Mouse (Mus musculus): ENCODE measurements at regions not wholly inside any gene's neighbourhood (a gene's known extent, or its start where the extent isn't known, plus 50 kb on each side); places are given as distances from the start of the nearest gene placed in this dataset.

DNA sequence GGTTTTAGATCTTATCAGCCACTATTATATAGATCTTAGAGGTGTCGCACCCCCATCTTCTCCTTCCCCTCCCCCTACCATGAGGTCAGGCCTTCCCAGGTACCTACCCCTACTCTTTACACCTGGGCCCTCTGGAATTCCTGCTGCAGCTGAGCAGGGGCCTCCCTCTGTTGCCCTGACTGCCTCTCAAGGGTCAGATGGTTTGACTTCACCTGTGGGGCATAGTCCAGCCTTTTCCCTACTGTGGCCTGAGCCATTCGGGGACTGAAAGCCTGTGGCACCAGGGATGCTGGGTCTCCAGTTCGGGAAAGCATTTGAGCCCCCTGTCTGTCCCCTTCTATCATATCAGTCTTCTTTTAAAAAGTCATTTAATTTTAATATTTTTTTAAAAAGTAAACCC is 196.4 kb downstream of the Gadd45g start:
- no peaks in the 10 kb centered on the region for H3K9me3 ChIP-seq (ENCODE audit: control insufficient read depth, low read length)
- H3K9ac ChIP-seq, result no peak overlapping the region
- peaks cover 10% of the 10 kb centered on the region for H3K4me1 ChIP-seq (replicated peaks; ENCODE audit: control insufficient read depth, insufficient read depth, low read length)
- no peak overlapping the region for H3K4me2 ChIP-seq (replicated peaks)
- no peaks in the 10 kb centered on the region for H3K27me3 ChIP-seq (ENCODE audit: control insufficient read depth, insufficient read depth, low read length)
- DNase-seq (ENCODE audit: low spot score) (no peak), ATAC-seq (ENCODE audit: low FRiP score) (no peak)
- no peak overlapping the region for H3K27ac ChIP-seq
- no peak overlapping the region for H3K4me3 ChIP-seq (replicated peaks; ENCODE audit: low read length)
- WGBS, result 96% methylated on average over 3 of the region's 3 CpGs
- H3K36me3 ChIP-seq (replicated peaks; ENCODE audit: control insufficient read depth, insufficient read depth), result no peaks in the 10 kb centered on the region

DNA sequence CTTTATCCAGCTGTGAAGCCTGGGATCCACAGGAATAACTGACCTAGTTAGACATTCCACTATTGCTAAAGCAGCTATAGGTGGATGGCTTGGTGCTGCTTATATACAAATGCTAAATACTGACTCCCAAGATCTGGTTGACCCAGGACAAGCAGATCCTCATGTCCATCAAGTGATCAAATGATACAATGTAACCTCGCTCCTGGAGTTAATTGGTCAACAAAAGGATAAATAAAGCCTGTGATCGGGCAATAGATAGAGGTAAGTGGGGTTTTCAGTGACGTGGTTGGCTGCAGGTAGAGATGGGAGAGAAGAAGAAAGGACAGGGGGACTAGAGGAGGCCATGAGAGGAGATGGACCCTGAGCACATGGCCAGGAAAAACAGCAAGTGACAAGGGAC is 197.4 kb downstream of the Gadd45g start:
- Histone ChIP-seq H3K4me3 (replicated peaks; ENCODE audit: low read length) (no peak overlapping the region), H3K27ac (no peak overlapping the region), H3K4me1 (replicated peaks; ENCODE audit: control insufficient read depth, insufficient read depth, low read length) (peaks cover 10% of the 10 kb centered on the region), H3K36me3 (replicated peaks; ENCODE audit: control insufficient read depth, insufficient read depth) (no peaks in the 10 kb centered on the region), H3K9me3 (ENCODE audit: control insufficient read depth, low read length) (no peaks in the 10 kb centered on the region), H3K4me2 (replicated peaks) (no peak overlapping the region), H3K9ac (no peak overlapping the region), H3K27me3 (ENCODE audit: control insufficient read depth, insufficient read depth, low read length) (no peaks in the 10 kb centered on the region)
- 90% methylated on average over 3 of the region's 3 CpGs for WGBS
- no peak for ATAC-seq (ENCODE audit: low FRiP score)
- no peak for DNase-seq (ENCODE audit: low spot score)

DNA sequence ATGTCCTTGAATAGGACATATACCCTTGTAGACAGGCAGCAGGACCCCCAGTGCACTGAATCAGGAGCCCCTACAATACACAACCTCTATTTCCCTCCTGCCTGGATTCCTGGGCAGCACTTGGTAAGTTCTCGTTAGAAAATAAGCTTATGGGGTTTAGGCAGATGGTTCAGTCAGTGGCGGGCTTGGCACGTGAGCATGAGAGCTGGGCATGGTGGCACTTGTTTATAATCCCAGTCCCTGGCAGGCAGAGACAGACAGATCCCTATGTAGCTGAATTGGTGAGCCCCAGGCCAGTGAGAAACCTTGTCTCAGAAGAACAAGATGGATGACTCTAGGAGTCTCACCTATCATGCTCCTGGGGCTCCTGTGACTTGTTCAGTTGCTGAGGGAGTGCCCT is 198.9 kb downstream of the Gadd45g start:
- peaks cover 10% of the 10 kb centered on the region for H3K4me1 ChIP-seq (replicated peaks; ENCODE audit: control insufficient read depth, insufficient read depth, low read length)
- 81% methylated on average over 3 of the region's 3 CpGs for WGBS
- H3K4me3 ChIP-seq (replicated peaks; ENCODE audit: low read length), result no peak overlapping the region
- ATAC-seq (ENCODE audit: low FRiP score) (no peak), DNase-seq (ENCODE audit: low spot score) (no peak)
- H3K4me2 ChIP-seq (replicated peaks), result no peak overlapping the region
- 0 out of 2 replicates have a peak overlapping the region, but pooled peaks have one; percentile 1 for H3K27ac ChIP-seq
- H3K36me3 ChIP-seq (replicated peaks; ENCODE audit: control insufficient read depth, insufficient read depth), result no peaks in the 10 kb centered on the region
- H3K9ac ChIP-seq, result no peak overlapping the region
- H3K27me3 ChIP-seq (ENCODE audit: control insufficient read depth, insufficient read depth, low read length), result no peaks in the 10 kb centered on the region
- no peaks in the 10 kb centered on the region for H3K9me3 ChIP-seq (ENCODE audit: control insufficient read depth, low read length)

DNA sequence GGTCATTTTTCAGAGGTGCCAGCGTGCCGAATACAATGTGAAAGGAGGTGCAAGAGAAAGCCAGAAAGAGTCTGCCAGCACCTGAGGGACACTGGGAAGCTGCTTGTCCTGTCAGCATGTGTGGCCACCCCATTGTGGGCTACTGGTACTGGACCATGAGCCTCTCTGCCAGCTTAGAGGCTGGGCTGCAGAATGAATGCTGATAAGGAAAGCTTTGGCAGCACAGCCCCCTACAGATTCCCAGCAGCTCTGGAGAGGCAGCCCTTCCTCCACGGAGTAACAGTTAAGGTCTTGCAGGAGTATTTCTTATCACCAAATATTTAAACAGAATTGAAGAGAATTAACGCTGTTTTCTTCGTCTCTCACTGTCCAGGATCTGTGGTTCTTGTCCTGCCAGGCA is 199.5 kb downstream of the Gadd45g start:
- Histone ChIP-seq H3K9me3 (ENCODE audit: control insufficient read depth, low read length) (no peaks in the 10 kb centered on the region), H3K4me2 (replicated peaks) (no peak overlapping the region), H3K4me3 (replicated peaks; ENCODE audit: low read length) (no peak overlapping the region), H3K36me3 (replicated peaks; ENCODE audit: control insufficient read depth, insufficient read depth) (no peaks in the 10 kb centered on the region), H3K4me1 (replicated peaks; ENCODE audit: control insufficient read depth, insufficient read depth, low read length) (peaks cover 10% of the 10 kb centered on the region), H3K27ac (0 out of 2 replicates have a peak overlapping the region, but pooled peaks have one; percentile 1), H3K9ac (no peak overlapping the region), H3K27me3 (ENCODE audit: control insufficient read depth, insufficient read depth, low read length) (no peaks in the 10 kb centered on the region)
- DNase-seq (ENCODE audit: low spot score) (no peak), ATAC-seq (ENCODE audit: low FRiP score) (no peak)
- 50% methylated on average over 5 of the region's 5 CpGs for WGBS

DNA sequence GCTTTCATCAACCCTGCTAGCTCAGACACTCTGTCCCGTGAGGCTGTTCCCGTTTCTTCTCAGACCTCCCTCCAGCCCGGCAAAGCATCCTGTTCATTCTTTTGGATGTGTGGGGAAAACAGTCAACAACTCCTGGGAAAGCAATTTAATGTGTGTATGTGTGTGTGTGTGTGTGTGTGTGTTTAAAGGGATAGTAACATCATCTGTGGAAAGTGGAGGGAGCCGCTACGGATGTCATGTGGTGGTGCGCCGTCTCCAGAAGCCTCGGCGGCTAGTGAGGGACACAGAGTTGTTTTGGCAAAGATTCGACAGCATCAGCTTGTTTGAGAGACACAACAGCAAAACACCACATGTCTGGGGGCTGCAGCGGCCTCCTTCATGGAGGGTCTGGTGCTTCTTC is 200.2 kb downstream of the Gadd45g start:
- Histone ChIP-seq H3K36me3 (replicated peaks; ENCODE audit: control insufficient read depth, insufficient read depth) (no peaks in the 10 kb centered on the region), H3K4me3 (replicated peaks; ENCODE audit: low read length) (no peak overlapping the region), H3K27me3 (ENCODE audit: control insufficient read depth, insufficient read depth, low read length) (no peaks in the 10 kb centered on the region), H3K4me2 (replicated peaks) (no peak overlapping the region), H3K9me3 (ENCODE audit: control insufficient read depth, low read length) (no peaks in the 10 kb centered on the region), H3K27ac (no peak overlapping the region), H3K9ac (no peak overlapping the region), H3K4me1 (replicated peaks; ENCODE audit: control insufficient read depth, insufficient read depth, low read length) (peaks cover 5% of the 10 kb centered on the region)
- no peak for ATAC-seq (ENCODE audit: low FRiP score)
- WGBS, result 63% methylated on average over 11 of the region's 11 CpGs
- DNase-seq (ENCODE audit: low spot score), result no peak

DNA sequence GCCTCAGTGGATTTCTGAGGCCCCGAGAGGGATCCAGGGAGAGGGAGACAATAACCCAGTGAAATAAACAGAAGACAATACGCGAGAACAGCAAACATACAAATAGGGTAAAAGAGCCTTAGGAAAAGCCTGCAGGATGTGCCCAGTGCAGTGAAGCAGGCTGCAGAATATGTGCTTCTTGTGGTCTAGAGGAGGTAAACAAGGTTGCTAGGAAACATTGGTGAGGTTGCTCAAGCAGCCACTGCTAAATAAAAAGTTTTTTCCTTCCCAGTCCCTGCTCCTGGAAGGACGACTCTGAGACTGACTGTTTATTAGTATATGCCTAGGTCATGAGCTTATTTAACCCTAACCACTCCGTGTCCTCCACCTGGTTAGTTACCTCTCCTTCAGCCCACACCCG is 201.5 kb downstream of the Gadd45g start:
- DNase-seq (ENCODE audit: low spot score) (no peak), ATAC-seq (ENCODE audit: low FRiP score) (no peak)
- 65% methylated on average over 6 of the region's 6 CpGs for WGBS
- no peaks in the 10 kb centered on the region for H3K27me3 ChIP-seq (ENCODE audit: control insufficient read depth, insufficient read depth, low read length)
- no peak overlapping the region for H3K4me3 ChIP-seq (replicated peaks; ENCODE audit: low read length)
- no peaks in the 10 kb centered on the region for H3K36me3 ChIP-seq (replicated peaks; ENCODE audit: control insufficient read depth, insufficient read depth)
- no peak overlapping the region for H3K4me2 ChIP-seq (replicated peaks)
- no peaks in the 10 kb centered on the region for H3K9me3 ChIP-seq (ENCODE audit: control insufficient read depth, low read length)
- H3K27ac ChIP-seq, result no peak overlapping the region
- H3K9ac ChIP-seq, result no peak overlapping the region
- H3K4me1 ChIP-seq (replicated peaks; ENCODE audit: control insufficient read depth, insufficient read depth, low read length), result no peaks in the 10 kb centered on the region; the same call in 1 of the 2 replicates

DNA sequence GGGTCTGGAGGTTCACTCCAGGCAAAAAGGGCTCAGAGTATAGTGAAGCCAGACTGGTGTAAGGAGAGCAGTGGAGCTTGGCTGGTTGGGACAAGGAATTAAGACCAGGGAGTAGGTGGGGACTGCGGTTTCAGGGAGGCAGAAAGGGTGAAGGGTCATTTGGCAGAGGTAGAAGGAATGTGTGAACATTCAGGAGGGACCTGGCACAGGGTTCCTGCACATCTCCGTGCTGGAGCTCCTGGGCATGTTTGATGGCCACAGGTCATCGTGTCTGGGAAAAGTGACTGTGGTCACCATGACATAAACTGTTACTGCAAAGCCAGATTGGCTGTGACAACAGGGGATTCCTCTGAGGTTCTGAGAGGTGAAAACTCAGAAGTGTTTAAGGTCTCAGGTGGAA is 202.3 kb downstream of the Gadd45g start:
- no peak overlapping the region for H3K27ac ChIP-seq
- ATAC-seq (ENCODE audit: low FRiP score), result no peak
- no peak for DNase-seq (ENCODE audit: low spot score)
- H3K4me3 ChIP-seq (replicated peaks; ENCODE audit: low read length), result no peak overlapping the region
- WGBS, result 92% methylated on average over 3 of the region's 3 CpGs
- H3K9me3 ChIP-seq (ENCODE audit: control insufficient read depth, low read length), result no peaks in the 10 kb centered on the region
- no peak overlapping the region for H3K4me2 ChIP-seq (replicated peaks)
- H3K9ac ChIP-seq, result no peak overlapping the region
- H3K27me3 ChIP-seq (ENCODE audit: control insufficient read depth, insufficient read depth, low read length), result no peaks in the 10 kb centered on the region
- H3K4me1 ChIP-seq (replicated peaks; ENCODE audit: control insufficient read depth, insufficient read depth, low read length), result no peaks in the 10 kb centered on the region; the same call in 1 of the 2 replicates
- H3K36me3 ChIP-seq (replicated peaks; ENCODE audit: control insufficient read depth, insufficient read depth), result no peaks in the 10 kb centered on the region

DNA sequence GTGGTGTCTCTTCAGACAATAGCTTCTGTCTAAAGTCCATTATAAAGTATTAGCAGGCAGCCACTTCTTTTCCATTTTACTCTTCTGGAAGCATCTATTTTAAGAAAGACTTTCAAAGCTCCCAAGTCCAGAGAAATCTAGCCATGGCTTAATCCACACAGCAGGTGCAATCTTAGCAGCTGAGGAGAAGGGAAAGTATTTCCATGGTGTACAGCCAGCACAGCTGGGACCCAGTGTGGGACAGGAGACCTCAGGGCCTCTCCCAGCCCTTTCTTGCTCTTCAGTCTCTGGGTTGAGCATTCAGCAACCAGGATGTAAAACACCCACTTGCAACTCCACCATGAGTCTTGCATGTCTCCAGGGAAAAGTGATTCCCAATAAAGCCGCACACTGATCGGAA is 202.8 kb downstream of the Gadd45g start:
- Histone ChIP-seq H3K27ac (no peak overlapping the region), H3K27me3 (ENCODE audit: control insufficient read depth, insufficient read depth, low read length) (no peaks in the 10 kb centered on the region), H3K4me2 (replicated peaks) (no peak overlapping the region), H3K4me1 (replicated peaks; ENCODE audit: control insufficient read depth, insufficient read depth, low read length) (no peaks in the 10 kb centered on the region; the same call in 1 of the 2 replicates), H3K9me3 (ENCODE audit: control insufficient read depth, low read length) (no peaks in the 10 kb centered on the region), H3K36me3 (replicated peaks; ENCODE audit: control insufficient read depth, insufficient read depth) (no peaks in the 10 kb centered on the region), H3K9ac (no peak overlapping the region), H3K4me3 (replicated peaks; ENCODE audit: low read length) (no peak overlapping the region)
- DNase-seq (ENCODE audit: low spot score) (no peak), ATAC-seq (ENCODE audit: low FRiP score) (no peak)
- WGBS, result 100% methylated on average over 2 of the region's 2 CpGs

DNA sequence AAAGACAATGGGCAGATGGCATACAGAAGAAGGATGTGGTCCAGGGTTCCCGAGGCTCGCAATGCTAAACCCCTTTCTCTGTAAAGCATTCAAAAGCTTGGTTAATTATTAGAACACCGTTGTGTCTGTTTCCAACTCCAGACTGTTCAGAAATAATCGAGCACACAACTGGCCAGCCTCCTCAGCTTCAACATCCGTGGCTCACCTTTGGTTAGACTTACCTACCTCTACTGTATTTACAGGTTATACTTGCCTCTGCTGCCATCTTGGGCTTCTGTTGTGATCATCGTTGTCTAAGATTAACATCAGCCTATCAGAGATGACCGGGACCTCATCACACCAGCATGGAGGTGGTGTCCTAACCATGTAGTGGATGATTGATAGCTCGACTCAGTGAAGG is 209.3 kb downstream of the Gadd45g start:
- H3K9me3 ChIP-seq (ENCODE audit: control insufficient read depth, low read length), result no peaks in the 10 kb centered on the region
- no peak overlapping the region for H3K27ac ChIP-seq
- no peak overlapping the region for H3K4me2 ChIP-seq (replicated peaks)
- no peaks in the 10 kb centered on the region for H3K4me1 ChIP-seq (replicated peaks; ENCODE audit: control insufficient read depth, insufficient read depth, low read length)
- 84% methylated on average over 8 of the region's 8 CpGs for WGBS
- no peak for ATAC-seq (ENCODE audit: low FRiP score)
- H3K9ac ChIP-seq, result no peak overlapping the region
- H3K27me3 ChIP-seq (ENCODE audit: control insufficient read depth, insufficient read depth, low read length), result no peaks in the 10 kb centered on the region
- no peaks in the 10 kb centered on the region for H3K36me3 ChIP-seq (replicated peaks; ENCODE audit: control insufficient read depth, insufficient read depth)
- no peak for DNase-seq (ENCODE audit: low spot score)
- H3K4me3 ChIP-seq (replicated peaks; ENCODE audit: low read length), result no peak overlapping the region

DNA sequence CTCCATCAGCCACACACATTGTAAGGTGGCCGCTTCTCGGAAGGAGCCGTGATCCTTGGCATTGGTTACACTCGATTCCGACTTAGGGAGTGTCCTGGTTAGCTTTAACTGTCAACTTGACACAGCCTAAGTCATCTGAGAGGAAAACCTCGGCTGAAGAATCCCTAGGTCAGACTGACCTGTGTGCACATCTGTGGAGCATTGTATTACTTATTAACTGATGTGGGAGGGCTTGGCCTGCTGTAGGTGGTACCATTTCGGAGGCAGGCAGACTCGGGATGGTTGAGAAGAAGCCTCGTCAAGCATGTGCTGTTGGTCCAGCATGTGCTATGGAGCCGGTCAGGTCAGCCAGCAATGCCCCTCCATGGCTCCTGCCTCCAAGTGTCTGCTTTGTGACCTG is 211.0 kb downstream of the Gadd45g start:
- Histone ChIP-seq H3K36me3 (replicated peaks; ENCODE audit: control insufficient read depth, insufficient read depth) (no peaks in the 10 kb centered on the region), H3K9ac (no peak overlapping the region), H3K4me1 (replicated peaks; ENCODE audit: control insufficient read depth, insufficient read depth, low read length) (no peaks in the 10 kb centered on the region), H3K27ac (no peak overlapping the region), H3K27me3 (ENCODE audit: control insufficient read depth, insufficient read depth, low read length) (no peaks in the 10 kb centered on the region), H3K4me3 (replicated peaks; ENCODE audit: low read length) (no peak overlapping the region), H3K9me3 (ENCODE audit: control insufficient read depth, low read length) (no peaks in the 10 kb centered on the region), H3K4me2 (replicated peaks) (no peak overlapping the region)
- 87% methylated on average over 10 of the region's 10 CpGs for WGBS
- ATAC-seq (ENCODE audit: low FRiP score) (no peak), DNase-seq (ENCODE audit: low spot score) (no peak)
